Mouse (Mus musculus): ENCODE data around the gene Prps1. TPM values are rescaled to one million over a fixed set of nuclear protein-coding genes. Genes with fewer than 3 reads are reported as not detected.
"Not testable (repeated sequence)": the region's sequence is repeated elsewhere in the genome, so short reads cannot be mapped to it uniquely, and the experiment has no call there.

Prps1 gene
- total and polyA plus RNA-seq, 2 experiments: 10.6 to 30.7 TPM

GRCm38 (mm10) chrX:140501401-140502301 is 45.2 kb downstream of the Prps1 start:
- WGBS: 49% methylated on average over 9 of the region's 9 CpGs
- Histone ChIP-seq H3K27me3 (ENCODE audit: control insufficient read depth, insufficient read depth, low read length) (no peaks in the 10 kb centered on the region), H3K27ac (replicated peaks; ENCODE audit: insufficient read depth, low read depth, low read length) (0 out of 2 replicates have a peak overlapping the region, but pooled peaks have one; percentile 39), H3K36me3 (ENCODE audit: control insufficient read depth, insufficient read depth, low read length) (no peaks in the 10 kb centered on the region), H3K4me1 (ENCODE audit: control insufficient read depth, insufficient read depth, low read length) (peaks cover 13% of the 10 kb centered on the region), H3K4me3 (ENCODE audit: insufficient read depth, low read depth, low read length) (no peak overlapping the region), H3K79me2 (ENCODE audit: control insufficient read depth, insufficient read depth, low read length) (no peaks in the 10 kb centered on the region), H3K9ac (ENCODE audit: low read depth, low read length) (no peak overlapping the region)
- DNase-seq (ENCODE audit: extremely low read depth, low read depth, low spot score): peak; percentile 38
- no peak for TF ChIP-seq POLR2A (IDR thresholded peaks at IDR 0.05; ENCODE audit: extremely low read depth, insufficient read depth, low read length)
- no peak for TF ChIP-seq CTCF (IDR thresholded peaks at IDR 0.05; ENCODE audit: low read depth, low read length)

- no peaks in the 10 kb centered on the region for H3K27me3 ChIP-seq (ENCODE audit: control insufficient read depth, insufficient read depth, low read length)
- peaks cover 21% of the 10 kb centered on the region for H3K4me1 ChIP-seq (ENCODE audit: control insufficient read depth, insufficient read depth, low read length)
- H3K27ac ChIP-seq (replicated peaks; ENCODE audit: insufficient read depth, low read depth, low read length): 0 out of 2 replicates have a peak overlapping the region, but pooled peaks have one; percentile 15
- H3K9ac ChIP-seq (ENCODE audit: low read depth, low read length): no peak overlapping the region
- no peaks in the 10 kb centered on the region for H3K79me2 ChIP-seq (ENCODE audit: control insufficient read depth, insufficient read depth, low read length)
- TF ChIP-seq CTCF (IDR thresholded peaks at IDR 0.05; ENCODE audit: low read depth, low read length): peak; percentile 49
- no peak for TF ChIP-seq POLR2A (IDR thresholded peaks at IDR 0.05; ENCODE audit: extremely low read depth, insufficient read depth, low read length)
- no peaks in the 10 kb centered on the region for H3K36me3 ChIP-seq (ENCODE audit: control insufficient read depth, insufficient read depth, low read length)
- no peak overlapping the region for H3K4me3 ChIP-seq (ENCODE audit: insufficient read depth, low read depth, low read length)
- 1% methylated on average over 7 of the region's 7 CpGs for WGBS
- DNase-seq (ENCODE audit: extremely low read depth, low read depth, low spot score): peak; percentile 67
Observed at GRCm38 (mm10) chrX:140503905-140504304, 47.5 kb downstream of the Prps1 start.

- WGBS: 35% methylated on average over 15 of the region's 15 CpGs
- Histone ChIP-seq H3K27me3 (ENCODE audit: control insufficient read depth, insufficient read depth, low read length) (no peaks in the 10 kb centered on the region), H3K27ac (replicated peaks; ENCODE audit: insufficient read depth, low read depth, low read length) (peak overlapping the region; percentile 88), H3K36me3 (ENCODE audit: control insufficient read depth, insufficient read depth, low read length) (no peaks in the 10 kb centered on the region), H3K9ac (ENCODE audit: low read depth, low read length) (no peak overlapping the region), H3K79me2 (ENCODE audit: control insufficient read depth, insufficient read depth, low read length) (no peaks in the 10 kb centered on the region), H3K4me3 (ENCODE audit: insufficient read depth, low read depth, low read length) (no peak overlapping the region), H3K4me1 (ENCODE audit: control insufficient read depth, insufficient read depth, low read length) (peaks cover 26% of the 10 kb centered on the region)
- DNase-seq (ENCODE audit: extremely low read depth, low read depth, low spot score): peak; percentile 69
- TF ChIP-seq POLR2A (IDR thresholded peaks at IDR 0.05; ENCODE audit: extremely low read depth, insufficient read depth, low read length): no peak
- TF ChIP-seq CTCF (IDR thresholded peaks at IDR 0.05; ENCODE audit: low read depth, low read length): no peak
Observed at GRCm38 (mm10) chrX:140505497-140506238, 49.3 kb downstream of the Prps1 start.

GRCm38 (mm10) chrX:140506436-140507180 is 50.2 kb downstream of the Prps1 start:
- H3K79me2 ChIP-seq (ENCODE audit: control insufficient read depth, insufficient read depth, low read length): no peaks in the 10 kb centered on the region
- no peak overlapping the region for H3K4me3 ChIP-seq (ENCODE audit: insufficient read depth, low read depth, low read length)
- 25% methylated on average over 6 of the region's 6 CpGs for WGBS
- DNase-seq (ENCODE audit: extremely low read depth, low read depth, low spot score): peak; percentile 82
- TF ChIP-seq CTCF (IDR thresholded peaks at IDR 0.05; ENCODE audit: low read depth, low read length) (no peak), POLR2A (IDR thresholded peaks at IDR 0.05; ENCODE audit: extremely low read depth, insufficient read depth, low read length) (no peak)
- no peak overlapping the region; the same call in 1 of the 2 replicates for H3K9ac ChIP-seq (ENCODE audit: low read depth, low read length)
- no peaks in the 10 kb centered on the region for H3K27me3 ChIP-seq (ENCODE audit: control insufficient read depth, insufficient read depth, low read length)
- H3K27ac ChIP-seq (replicated peaks; ENCODE audit: insufficient read depth, low read depth, low read length): peak overlapping the region; percentile 88
- no peaks in the 10 kb centered on the region for H3K36me3 ChIP-seq (ENCODE audit: control insufficient read depth, insufficient read depth, low read length)
- H3K4me1 ChIP-seq (ENCODE audit: control insufficient read depth, insufficient read depth, low read length): peaks cover 27% of the 10 kb centered on the region

GRCm38 (mm10) chrX:140507377-140507776 is 51.0 kb downstream of the Prps1 start:
- Histone ChIP-seq H3K4me3 (ENCODE audit: insufficient read depth, low read depth, low read length) (no peak overlapping the region), H3K27ac (replicated peaks; ENCODE audit: insufficient read depth, low read depth, low read length) (peak overlapping the region; percentile 68; the same call in 1 of the 2 replicates), H3K79me2 (ENCODE audit: control insufficient read depth, insufficient read depth, low read length) (no peaks in the 10 kb centered on the region), H3K36me3 (ENCODE audit: control insufficient read depth, insufficient read depth, low read length) (no peaks in the 10 kb centered on the region), H3K9ac (ENCODE audit: low read depth, low read length) (no peak overlapping the region), H3K27me3 (ENCODE audit: control insufficient read depth, insufficient read depth, low read length) (no peaks in the 10 kb centered on the region), H3K4me1 (ENCODE audit: control insufficient read depth, insufficient read depth, low read length) (peaks cover 32% of the 10 kb centered on the region)
- no peak for TF ChIP-seq POLR2A (IDR thresholded peaks at IDR 0.05; ENCODE audit: extremely low read depth, insufficient read depth, low read length)
- no peak for TF ChIP-seq CTCF (IDR thresholded peaks at IDR 0.05; ENCODE audit: low read depth, low read length)
- DNase-seq (ENCODE audit: extremely low read depth, low read depth, low spot score): no peak
- WGBS: 33% methylated on average over 1 of the region's 1 CpGs

DNA sequence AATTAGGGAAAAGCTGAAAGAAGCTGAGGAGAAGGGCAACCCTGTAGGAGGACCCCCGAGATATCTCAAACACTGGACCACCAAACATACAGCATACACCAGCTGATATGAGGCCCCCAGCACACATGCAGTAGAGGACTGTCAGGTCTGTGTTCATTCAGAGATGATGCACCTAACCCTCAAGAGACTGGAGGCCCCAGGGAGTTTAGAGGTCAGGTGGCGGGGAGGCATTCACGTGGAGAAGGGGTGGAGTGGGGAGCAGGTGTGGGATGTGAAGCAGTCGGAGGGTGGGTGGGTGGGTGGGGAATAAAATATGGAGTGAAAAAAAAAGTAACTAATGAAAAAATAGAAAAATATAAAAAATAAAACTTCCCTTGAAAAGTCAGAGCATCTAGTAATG is 52.4 kb downstream of the Prps1 start:
- not testable (repeated sequence) for H3K79me2 ChIP-seq (ENCODE audit: control insufficient read depth, insufficient read depth, low read length); H3K27ac ChIP-seq (replicated peaks; ENCODE audit: insufficient read depth, low read depth, low read length); DNase-seq (ENCODE audit: extremely low read depth, low read depth, low spot score); H3K36me3 ChIP-seq (ENCODE audit: control insufficient read depth, insufficient read depth, low read length); H3K27me3 ChIP-seq (ENCODE audit: control insufficient read depth, insufficient read depth, low read length); H3K9ac ChIP-seq (ENCODE audit: low read depth, low read length); H3K4me3 ChIP-seq (ENCODE audit: insufficient read depth, low read depth, low read length)
- WGBS: 90% methylated on average over 4 of the region's 4 CpGs
- peaks cover 34% of the 10 kb centered on the region for H3K4me1 ChIP-seq (ENCODE audit: control insufficient read depth, insufficient read depth, low read length)

All from liver, adult 2 months (tissue).